Mouse (Mus musculus): ENCODE measurements around the gene Zbtb38.

- TF ChIP-seq CTCF (IDR thresholded peaks at IDR 0.05; ENCODE audit: insufficient read depth, low read length) (no peak), POLR2A (IDR thresholded peaks at IDR 0.05; ENCODE audit: borderline replicate concordance, extremely low read depth, low read depth, low read length) (no peak)
These were observed 35.2 kb upstream of the Zbtb38 start for GRCm38 (mm10) chr9:96787797-96788196.

Measured in lung, adult 2 months (tissue).